Mouse (Mus musculus) midbrain, embryonic 14.5 days (tissue): ENCODE results near the gene Eif3f. TPM values are rescaled to one million over a fixed set of nuclear protein-coding genes. Genes with fewer than 3 reads are reported as not detected.

Source experiments
- ATAC-seq: fragments of 200-750 bp; cut with Nextera tagmentation; 2 replicates; pipeline ENCODE4 v1.8.0; 2017; ENCODE audit warnings: moderate number of reproducible peaks, moderate library complexity; ENCODE audit not compliant: low FRiP score, low TSS enrichment
- DNase-seq: peaks from one replicate; pipeline ENCODE4 v3.0.0-alpha.2; 2015
- H3K27ac ChIP-seq: fragments of 300-500 bp; sonication (generic); replicated peaks from 2 replicates; pipeline ENCODE4 v1.5.1; 2014; ENCODE audit warnings: mild to moderate bottlenecking, low read depth, low read length, moderate library complexity
- H3K27me3 ChIP-seq: fragments of 300-500 bp; sonication (generic); 2 replicates; pipeline ENCODE4 v1.6.1; 2014; ENCODE audit warnings: low read length, control low read depth, mixed read lengths; ENCODE audit not compliant: control insufficient read depth, insufficient read depth
- H3K36me3 ChIP-seq: fragments of 300-500 bp; sonication (generic); 2 replicates; pipeline ENCODE4 v1.6.1; 2014; ENCODE audit warnings: low read length, control low read depth; ENCODE audit not compliant: control insufficient read depth, insufficient read depth
- H3K4me1 ChIP-seq: fragments of 300-500 bp; sonication (generic); 2 replicates; pipeline ENCODE4 v1.6.1; 2014; ENCODE audit warnings: mild to moderate bottlenecking, antibody characterized with exemption, low read length, control low read depth; ENCODE audit not compliant: control insufficient read depth, insufficient read depth
- H3K4me2 ChIP-seq: fragments of 300-500 bp; sonication (generic); 2 replicates; pipeline ENCODE4 v1.6.1; 2014; ENCODE audit warnings: mild to moderate bottlenecking, low read length, moderate library complexity
- H3K4me3 ChIP-seq: fragments of 300-500 bp; sonication (generic); replicated peaks from 2 replicates; pipeline ENCODE4 v1.5.1; 2014; ENCODE audit warnings: low read depth, low read length
- H3K9ac ChIP-seq: fragments of 300-500 bp; sonication (generic); replicated peaks from 2 replicates; pipeline ENCODE4 v1.6.1; 2014; ENCODE audit warnings: mild to moderate bottlenecking, low read length, moderate library complexity
- H3K9me3 ChIP-seq: fragments of 300-500 bp; sonication (generic); 2 replicates; pipeline ENCODE4 v1.6.1; 2016; ENCODE audit warnings: low read length, control low read depth, mixed read lengths; ENCODE audit not compliant: control insufficient read depth
- WGBS: fragments of 180-500 bp; shearing (Covaris S2); extraction: QIAGEN DNeasy Blood & Tissue Kit; methylation state at CpG from one replicate; pipeline ENCODE4 v1.1.7; 2014; 5-methylcytosine and 5-hydroxymethylcytosine counted together
- polyA plus RNA-seq: library from polyadenylated mRNA; unstranded; fragments of >200 nt; fragmentation: Nextera tagmentation; extraction: Ambion mirVana; gene quantifications from 2 replicates; pipeline ENCODE4 v1.2.1, GENCODE M21; 2014

Eif3f gene
- polyA plus RNA-seq, 1 experiment from 2014 or later: 94.1 TPM

GRCm38 (mm10) chr7:108954185-108954584, 20.0 kb downstream of the Eif3f start:
- Histone ChIP-seq H3K9me3 (no peaks in the 10 kb centered on the region), H3K36me3 (no peaks in the 10 kb centered on the region), H3K4me1 (no peaks in the 10 kb centered on the region), H3K27me3 (peaks cover 13% of the 10 kb centered on the region), H3K4me2 (no peak overlapping the region), H3K9ac (no peak overlapping the region), H3K27ac (no peak overlapping the region), H3K4me3 (no peak overlapping the region)
- ATAC-seq (no peak), DNase-seq (peak; percentile 52)
- WGBS: 72% methylated on average over 4 of the region's 4 CpGs

GRCm38 (mm10) chr7:108957734-108958133, 23.5 kb downstream of the Eif3f start:
- Histone ChIP-seq H3K9me3 (no peaks in the 10 kb centered on the region), H3K4me1 (no peaks in the 10 kb centered on the region), H3K4me3 (no peak overlapping the region), H3K9ac (no peak overlapping the region), H3K36me3 (no peaks in the 10 kb centered on the region), H3K4me2 (no peak overlapping the region), H3K27ac (no peak overlapping the region), H3K27me3 (no peaks in the 10 kb centered on the region; the same call in none of the 2 replicates)
- 79% methylated on average over 2 of the region's 2 CpGs for WGBS
- no peak for DNase-seq
- ATAC-seq: no peak

GRCm38 (mm10) chr7:108965968-108966367, 31.8 kb downstream of the Eif3f start:
- H3K9me3 ChIP-seq: no peaks in the 10 kb centered on the region
- no peak overlapping the region for H3K27ac ChIP-seq
- H3K9ac ChIP-seq: no peak overlapping the region
- H3K4me2 ChIP-seq: no peak overlapping the region
- H3K4me1 ChIP-seq: no peaks in the 10 kb centered on the region
- H3K27me3 ChIP-seq: no peaks in the 10 kb centered on the region
- H3K36me3 ChIP-seq: no peaks in the 10 kb centered on the region
- no peak for ATAC-seq
- H3K4me3 ChIP-seq: no peak overlapping the region
- DNase-seq: no peak
- WGBS: 31% methylated on average over 2 of the region's 2 CpGs

- DNase-seq (peak; percentile 89), ATAC-seq (peak; percentile 69; the same call in 1 of the 2 replicates)
- Histone ChIP-seq H3K4me3 (no peak overlapping the region), H3K36me3 (no peaks in the 10 kb centered on the region), H3K4me2 (no peak overlapping the region), H3K9ac (no peak overlapping the region; the same call in 1 of the 2 replicates), H3K9me3 (no peaks in the 10 kb centered on the region), H3K27me3 (no peaks in the 10 kb centered on the region), H3K27ac (no peak overlapping the region), H3K4me1 (peaks cover 3% of the 10 kb centered on the region)
- 28% methylated on average over 7 of the region's 7 CpGs for WGBS
These were observed 32.6 kb downstream of the Eif3f start for GRCm38 (mm10) chr7:108966742-108967362.

- H3K36me3 ChIP-seq: no peaks in the 10 kb centered on the region
- ATAC-seq: no peak
These were observed 34.0 kb downstream of the Eif3f start for GRCm38 (mm10) chr7:108968201-108968600.

GRCm38 (mm10) chr7:108972273-108972672, 38.1 kb downstream of the Eif3f start:
- Histone ChIP-seq H3K4me1 (peaks cover 14% of the 10 kb centered on the region), H3K9ac (no peak overlapping the region), H3K27ac (peak overlapping the region; percentile 75), H3K4me2 (peak overlapping the region; percentile 1; the same call in 1 of the 2 replicates), H3K36me3 (no peaks in the 10 kb centered on the region), H3K9me3 (no peaks in the 10 kb centered on the region), H3K27me3 (peaks cover 4% of the 10 kb centered on the region; the same call in 1 of the 2 replicates), H3K4me3 (no peak overlapping the region)
- WGBS: 14% methylated on average over 6 of the region's 6 CpGs
- ATAC-seq (peak; percentile 86), DNase-seq (peak; percentile 88)

More at GRCm38 (mm10) chr7:108968201-108968600, 34.0 kb downstream of the Eif3f start:
- Histone ChIP-seq H3K27me3 (no peaks in the 10 kb centered on the region), H3K4me2 (no peak overlapping the region), H3K9me3 (no peaks in the 10 kb centered on the region), H3K9ac (no peak overlapping the region), H3K27ac (no peak overlapping the region), H3K4me1 (peaks cover 14% of the 10 kb centered on the region), H3K4me3 (no peak overlapping the region)
- WGBS: 65% methylated on average over 6 of the region's 6 CpGs
- no peak for DNase-seq

GRCm38 (mm10) chr7:108985934-108986708, 51.9 kb downstream of the Eif3f start:
- Histone ChIP-seq H3K36me3 (no peaks in the 10 kb centered on the region), H3K4me2 (no peak overlapping the region), H3K4me1 (no peaks in the 10 kb centered on the region), H3K9ac (no peak overlapping the region), H3K27me3 (no peaks in the 10 kb centered on the region), H3K4me3 (no peak overlapping the region), H3K9me3 (no peaks in the 10 kb centered on the region), H3K27ac (no peak overlapping the region)
- WGBS: 92% methylated on average over 2 of the region's 3 CpGs
- ATAC-seq (no peak), DNase-seq (no peak)

GRCm38 (mm10) chr7:108991207-108991606, 57.0 kb downstream of the Eif3f start:
- Histone ChIP-seq H3K9ac (no peak overlapping the region), H3K36me3 (no peaks in the 10 kb centered on the region), H3K27ac (no peak overlapping the region), H3K4me1 (peaks cover 2% of the 10 kb centered on the region; the same call in 1 of the 2 replicates), H3K27me3 (no peaks in the 10 kb centered on the region), H3K4me3 (no peak overlapping the region), H3K4me2 (no peak overlapping the region), H3K9me3 (no peaks in the 10 kb centered on the region)
- ATAC-seq: no peak
- DNase-seq: no peak
- 89% methylated on average over 9 of the region's 9 CpGs for WGBS
